Mouse (Mus musculus) urinary bladder, postnatal 25 days (tissue): ENCODE results near the gene Tagln2.

Experiments
- DNase-seq: peaks from one replicate; pipeline ENCODE4 v3.0.0; 2022; ENCODE audit warnings: low spot score

Tagln2 gene

DNA sequence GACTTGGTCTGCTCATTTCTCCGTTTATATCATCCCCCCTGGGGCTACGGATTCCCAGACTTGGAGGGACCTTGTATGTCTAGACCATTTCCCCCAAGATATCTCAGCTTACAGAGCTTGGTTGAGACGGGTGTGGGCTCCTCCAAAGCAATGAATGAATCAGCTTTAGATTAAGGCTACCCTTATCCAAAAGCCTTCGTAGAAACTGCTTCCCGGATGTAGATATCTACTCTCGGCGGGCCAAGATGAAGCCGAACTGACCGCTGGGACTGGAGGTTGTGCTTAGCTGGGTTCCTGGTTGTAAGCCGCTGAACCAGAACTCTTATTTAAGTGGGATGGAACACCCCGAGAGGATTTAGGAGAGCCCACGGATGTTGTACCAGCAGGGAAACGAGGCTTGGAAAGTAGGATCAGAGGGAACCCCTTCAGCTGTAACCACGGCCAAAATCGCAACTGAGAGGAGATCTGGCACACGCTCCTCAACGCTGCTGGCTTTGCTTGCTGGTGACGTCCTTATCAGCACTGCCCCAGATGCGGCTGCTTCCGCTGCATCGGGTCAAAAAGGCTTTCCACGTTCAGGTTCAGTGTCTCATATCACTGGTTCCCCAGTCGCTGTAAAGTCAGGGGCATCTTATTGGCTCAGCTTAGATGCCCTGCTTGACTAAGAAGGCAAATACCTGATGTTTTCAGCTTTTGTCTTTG, 26.7 kb downstream of the Tagln2 start:
- DNase-seq: no peak

DNA sequence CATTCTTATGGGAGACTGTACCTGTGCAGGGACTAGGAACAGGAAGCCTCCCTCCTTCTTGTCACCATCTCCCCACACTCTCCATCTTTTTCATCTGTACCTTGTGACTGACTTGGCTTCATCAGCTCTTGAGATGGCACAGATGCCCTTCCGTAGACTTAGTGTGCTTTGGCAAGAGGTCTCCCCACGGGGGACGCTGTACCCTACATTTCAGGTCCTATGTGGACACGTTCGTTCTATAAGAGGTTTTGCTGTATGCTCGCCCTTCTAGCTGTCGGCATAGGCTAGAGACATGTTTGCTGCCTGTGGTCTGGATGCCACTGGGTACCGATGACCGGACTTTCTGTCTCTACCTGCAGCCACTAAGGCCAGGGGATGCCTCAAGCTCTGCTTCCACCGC, 27.6 kb downstream of the Tagln2 start:
- no peak for DNase-seq

DNA sequence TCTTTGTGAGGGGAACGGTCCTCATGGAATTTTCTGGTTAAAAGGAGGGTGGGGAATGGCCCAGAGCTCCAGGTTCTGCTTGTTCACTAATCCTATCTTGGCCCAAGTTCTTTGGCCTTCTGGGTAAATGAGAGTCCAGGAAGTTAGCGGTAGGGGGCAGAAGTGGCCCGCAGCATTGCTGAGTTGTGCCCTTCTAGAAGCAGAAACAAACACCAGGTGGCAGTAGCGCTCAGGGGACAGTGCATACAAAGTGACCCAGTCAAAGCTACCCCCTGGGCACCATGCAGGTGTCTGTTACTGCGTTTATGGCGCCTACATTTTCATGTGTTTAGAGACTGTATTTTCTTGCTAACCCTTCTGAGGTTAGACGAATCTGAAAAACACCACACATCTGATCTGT, 28.9 kb downstream of the Tagln2 start:
- DNase-seq: peak; percentile 92

DNA sequence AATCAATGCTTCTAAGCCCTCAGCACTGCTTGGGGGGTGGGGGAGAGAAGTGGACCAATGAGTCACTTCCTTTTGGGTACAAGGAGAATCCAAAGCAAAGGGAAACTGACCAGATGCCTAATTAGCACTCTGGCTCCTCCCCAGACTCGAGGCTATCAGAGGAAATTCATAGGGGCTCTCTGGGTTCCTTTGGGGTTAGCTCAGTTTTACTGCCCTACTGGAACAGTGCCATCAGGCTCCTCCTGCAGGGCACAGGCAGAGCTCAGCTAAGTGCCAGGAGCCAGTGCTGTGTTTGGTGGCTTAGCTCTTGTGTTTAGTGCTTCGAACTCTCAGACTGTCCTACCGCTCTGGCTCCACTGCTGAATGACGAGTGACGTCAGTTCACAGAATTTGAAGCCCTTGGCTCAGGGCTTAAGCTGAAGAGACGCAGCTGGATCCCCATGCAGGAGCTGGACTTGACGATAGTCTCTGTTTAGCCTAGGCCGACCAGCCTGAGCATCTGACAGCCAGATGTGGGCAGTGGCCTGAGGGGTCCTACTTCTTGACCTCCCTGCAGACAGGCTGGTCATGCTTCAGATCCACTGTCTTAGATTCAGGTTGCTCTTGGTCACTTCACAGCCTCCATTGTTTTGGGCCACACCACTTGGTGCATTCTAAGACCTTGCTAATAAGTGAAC, 30.8 kb downstream of the Tagln2 start:
- no peak for DNase-seq

DNA sequence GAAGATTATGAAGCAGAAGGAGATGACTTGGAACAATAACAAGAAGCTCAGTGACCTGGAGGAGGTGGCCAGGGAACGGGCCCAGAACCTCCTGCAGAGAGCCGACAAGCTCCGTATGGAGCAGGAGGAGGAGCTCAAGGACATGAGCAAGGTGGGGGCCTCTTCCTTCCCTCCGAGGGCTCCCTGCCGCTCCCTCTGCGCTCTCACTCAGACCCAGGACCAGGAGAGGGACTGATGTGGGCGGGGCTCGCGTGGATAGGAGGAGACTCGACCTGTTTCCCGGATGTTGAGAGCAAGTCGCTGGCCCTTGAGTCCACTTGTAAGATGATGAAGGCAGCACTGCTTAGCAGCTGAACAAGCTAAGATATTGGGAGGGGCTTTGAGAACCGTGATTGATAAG, 32.7 kb downstream of the Tagln2 start:
- no peak for DNase-seq

DNA sequence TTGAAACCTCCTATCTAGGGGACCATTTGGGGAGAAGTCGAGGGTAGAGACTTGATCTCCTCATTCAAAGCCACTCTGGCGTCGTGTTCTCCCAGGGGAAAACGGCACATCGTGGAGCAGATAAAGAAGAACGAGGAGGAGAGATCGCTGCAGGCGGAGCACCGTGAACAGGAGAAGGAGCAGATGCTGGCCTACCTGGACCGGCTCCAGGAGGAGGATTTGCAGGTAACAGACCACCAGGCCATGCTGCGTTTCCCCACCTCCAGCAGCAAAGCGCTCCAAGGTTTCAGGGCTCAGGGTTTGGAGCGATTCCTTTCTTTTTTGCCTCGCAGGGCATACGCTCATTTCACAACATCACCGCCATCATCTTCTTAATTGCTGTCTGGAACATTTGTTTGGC, 35.3 kb downstream of the Tagln2 start:
- no peak for DNase-seq

DNA sequence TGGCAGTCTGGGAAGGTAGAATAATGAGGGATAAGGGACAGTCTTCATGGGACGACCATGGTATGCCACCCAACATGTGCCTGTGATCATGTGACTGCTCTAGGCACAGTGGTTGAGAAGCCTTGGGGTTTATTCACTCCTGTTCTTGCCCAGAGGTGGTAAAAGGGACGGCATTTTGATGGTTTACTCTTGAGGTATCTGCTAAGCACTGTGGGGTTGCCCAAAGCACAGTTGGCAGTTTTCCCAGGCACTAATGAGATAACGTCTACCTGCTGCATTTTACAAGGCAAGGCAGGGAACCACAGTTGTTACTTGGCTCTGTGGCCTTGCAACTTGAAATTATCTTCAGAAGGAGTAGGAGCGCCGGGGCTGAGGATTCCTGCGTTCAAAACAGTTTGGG, 40.0 kb downstream of the Tagln2 start:
- DNase-seq: no peak

DNA sequence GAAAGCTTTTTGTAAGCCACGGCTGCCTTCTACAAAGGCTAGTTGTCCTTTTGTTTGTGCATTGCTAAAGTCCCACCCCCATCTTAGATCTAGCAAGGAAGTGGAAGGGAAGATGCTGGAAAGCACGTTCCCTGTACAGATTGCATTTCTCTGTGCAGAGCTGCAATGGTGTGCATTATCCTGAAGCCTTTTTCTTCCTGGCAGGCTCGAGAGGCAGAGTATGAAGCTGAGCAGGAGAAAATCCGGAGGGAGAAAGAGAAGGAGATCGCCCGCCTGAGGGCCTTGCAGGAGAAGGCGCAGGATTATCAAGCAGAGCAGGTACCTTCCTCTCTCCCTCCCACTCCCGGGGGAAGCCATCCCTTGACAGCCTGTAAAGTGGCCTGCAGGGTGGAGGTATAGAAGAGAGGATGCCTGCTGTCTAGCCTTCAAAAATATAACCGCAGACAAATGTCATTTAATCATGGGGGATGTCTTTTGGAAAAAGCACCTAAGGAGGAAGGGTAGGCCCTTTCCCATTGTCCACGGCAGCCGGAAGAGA, 40.5 kb downstream of the Tagln2 start:
- no peak for DNase-seq

DNA sequence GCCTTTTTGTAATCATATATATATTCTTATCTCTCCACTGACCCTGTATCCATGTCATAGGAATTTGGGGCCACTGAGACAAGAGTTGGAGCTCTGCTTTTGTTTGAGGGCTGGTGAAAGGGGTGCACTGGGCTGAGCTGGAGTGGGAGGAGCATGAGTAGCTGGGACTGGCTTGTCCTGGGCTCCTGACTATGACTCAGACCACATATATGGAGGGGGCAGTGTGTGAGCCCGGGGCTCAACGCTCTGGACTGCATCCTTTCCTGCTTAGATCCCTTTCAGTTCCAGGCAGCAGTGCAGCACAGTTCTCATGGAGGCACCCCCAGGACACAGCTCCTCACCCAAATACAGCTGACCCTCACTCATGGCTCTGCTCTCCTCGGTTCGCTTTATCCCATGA, 46.2 kb downstream of the Tagln2 start:
- no peak for DNase-seq

DNA sequence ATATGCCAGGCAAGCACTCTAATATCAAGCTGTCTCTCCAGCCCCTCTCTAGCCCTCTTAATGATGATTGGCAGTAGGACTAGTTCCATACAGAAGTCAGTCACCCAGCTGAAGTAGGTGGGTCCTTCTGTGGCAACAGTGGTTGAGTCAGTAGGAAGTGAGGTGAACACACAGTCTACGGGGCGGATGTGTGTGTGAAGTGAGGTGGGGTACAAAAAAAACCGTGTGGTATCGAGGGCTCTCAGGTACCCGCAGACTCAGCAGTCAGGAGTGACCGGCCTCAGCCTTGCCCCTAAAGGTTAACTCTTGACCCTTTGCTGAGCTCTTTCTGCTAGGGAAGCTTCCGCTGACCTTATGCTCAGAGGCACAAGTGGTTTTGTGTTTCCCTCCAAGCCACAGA, 48.7 kb downstream of the Tagln2 start:
- DNase-seq: no peak

DNA sequence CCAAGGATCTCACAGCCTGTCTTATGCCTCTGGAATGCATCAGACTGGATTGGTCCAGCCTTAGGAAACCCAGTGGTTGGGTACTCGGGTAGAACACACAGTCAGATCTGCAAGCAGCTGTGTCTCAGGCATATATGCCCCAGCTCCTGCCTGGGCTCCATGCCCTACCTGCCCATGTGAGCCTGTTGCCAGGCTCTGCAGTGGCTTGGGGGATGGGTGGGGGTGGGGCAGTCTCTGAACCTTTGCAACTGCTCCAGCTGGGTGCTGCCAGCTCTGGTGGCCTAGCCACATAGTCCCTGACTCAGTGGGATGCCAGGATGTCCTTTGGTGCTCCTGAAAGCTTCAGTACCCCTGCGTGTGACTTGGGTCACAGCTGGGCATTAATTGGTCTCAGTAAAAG, 49.5 kb downstream of the Tagln2 start:
- DNase-seq: no peak

DNA sequence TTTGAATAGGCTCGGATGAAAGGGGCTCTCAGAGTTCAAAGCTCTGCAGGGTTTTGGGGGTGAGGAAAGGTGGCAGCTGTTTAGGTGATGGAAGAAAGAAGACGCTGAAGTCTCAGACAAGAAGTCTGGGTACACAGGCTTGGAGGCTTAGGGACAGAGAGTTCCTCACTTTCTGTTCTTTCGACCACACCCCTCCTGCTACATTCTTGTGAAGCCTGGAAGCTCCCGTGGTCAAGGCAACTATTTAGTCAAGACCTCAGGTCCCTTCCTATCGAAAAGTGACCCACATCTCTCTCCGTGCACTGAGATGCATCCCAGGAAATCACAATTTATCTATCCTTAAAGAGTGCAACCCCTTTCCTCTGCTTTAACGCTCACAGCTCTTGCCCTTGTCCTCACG, 49.9 kb downstream of the Tagln2 start:
- no peak for DNase-seq

DNA sequence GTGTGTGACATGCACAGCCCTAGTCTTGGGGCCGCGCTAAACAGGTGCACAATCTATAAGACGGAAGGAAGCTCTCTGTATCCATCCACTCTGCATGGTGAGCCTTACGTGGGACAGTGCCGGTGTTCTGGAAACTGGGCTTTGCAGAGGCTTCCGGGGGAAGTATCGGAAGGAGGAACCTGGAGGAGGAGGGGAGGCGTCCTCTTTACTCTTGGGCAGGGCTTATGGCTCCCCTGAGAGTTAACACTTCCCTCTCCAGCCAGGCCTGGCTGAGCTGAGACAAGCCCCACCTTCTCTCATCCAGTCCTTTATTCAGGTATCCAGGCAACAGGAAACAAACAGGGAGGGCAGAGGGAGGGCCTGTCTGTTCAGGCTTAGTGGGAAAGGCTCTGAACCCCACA, 50.7 kb downstream of the Tagln2 start:
- DNase-seq: no peak

DNA sequence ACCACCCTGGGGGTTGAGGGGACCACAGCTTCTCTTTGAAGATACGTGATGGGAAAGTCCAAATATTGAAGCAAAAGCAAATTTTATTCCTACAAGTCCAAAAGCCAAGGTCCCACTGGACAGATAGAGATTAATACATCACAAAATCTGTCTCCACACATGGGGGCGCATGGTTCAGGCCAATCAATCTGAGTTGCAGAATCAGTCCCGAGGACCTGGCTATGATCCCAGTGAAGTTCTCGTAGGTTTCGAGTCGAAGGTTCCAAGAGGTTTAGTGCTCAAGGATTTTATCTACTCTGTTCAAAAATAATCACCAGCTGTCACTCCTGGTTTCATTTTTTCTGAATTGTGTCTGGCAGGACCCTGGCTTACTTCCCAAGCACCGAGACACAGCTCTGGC, 51.2 kb downstream of the Tagln2 start:
- DNase-seq: no peak

DNA sequence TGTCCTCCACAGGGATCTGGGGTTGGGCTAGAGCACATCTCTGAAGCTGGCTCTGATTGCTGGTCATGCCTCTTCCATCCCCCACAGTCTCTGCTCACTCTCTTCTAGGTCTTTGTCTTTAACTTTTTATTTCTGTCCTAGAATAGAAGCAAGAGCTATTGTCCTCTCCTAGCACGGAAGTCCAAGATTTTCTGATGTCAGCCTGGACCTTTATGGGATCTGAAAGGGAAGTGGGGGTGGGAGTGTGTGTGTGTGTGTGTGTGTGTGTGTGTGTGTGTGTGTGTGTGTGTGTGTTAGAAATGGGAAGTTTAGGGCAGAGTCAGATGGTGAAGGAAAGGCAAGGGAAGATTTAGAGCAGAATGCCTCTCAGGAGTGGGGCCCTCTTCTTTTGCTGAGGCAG, 52.8 kb downstream of the Tagln2 start:
- DNase-seq: no peak

DNA sequence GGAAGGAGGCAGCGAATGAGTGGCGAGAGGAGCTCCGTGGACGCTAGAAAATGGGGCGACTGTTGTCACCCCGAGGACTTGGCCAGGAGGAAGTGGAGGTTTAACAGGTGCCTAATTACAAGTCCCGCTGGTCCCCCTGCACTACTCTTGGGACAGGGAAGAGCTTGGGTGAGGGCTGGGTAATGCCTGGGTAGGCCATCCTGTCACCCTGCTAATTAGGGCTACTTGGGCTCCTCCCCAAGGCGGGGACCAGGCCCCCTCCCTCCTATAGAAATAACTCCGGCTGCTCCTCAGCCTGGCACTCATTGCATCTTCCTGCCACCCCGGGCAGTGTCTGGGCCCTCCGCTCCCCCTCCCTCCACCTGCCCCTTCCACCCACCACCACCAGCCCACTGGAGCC, 55.8 kb downstream of the Tagln2 start, which contains the start of gene Vsig8:
Vsig8 (plus strand) TSS at position 301 of the 400 bp plus-strand sequence.
- DNase-seq: no peak
